Mouse (Mus musculus) stomach, postnatal 0 days (tissue): ENCODE measurements around the gene Sbpl. TPM values are rescaled to one million over a fixed set of nuclear protein-coding genes. Genes with fewer than 3 reads are reported as not detected.
A peak's percentile ranks its signal among the peaks of the same experiment; 100 is the strongest.

Experiments used
- ATAC-seq: fragments of 200-750 bp; cut with Nextera tagmentation; 2 replicates; pipeline ENCODE4 v1.8.0; 2017; ENCODE audit not compliant: low FRiP score, low TSS enrichment
- DNase-seq: peaks from one replicate; pipeline ENCODE4 v3.0.0-alpha.2; 2016; ENCODE audit warnings: low spot score
- H3K27ac ChIP-seq: fragments of 300-500 bp; sonication (generic); replicated peaks from 2 replicates; pipeline ENCODE4 v1.5.1; 2014; ENCODE audit warnings: mild to moderate bottlenecking, control low read depth
- H3K27me3 ChIP-seq: fragments of 300-500 bp; sonication (generic); 2 replicates; pipeline ENCODE4 v1.6.1; 2014; ENCODE audit warnings: low read length; ENCODE audit not compliant: control insufficient read depth, insufficient read depth
- H3K36me3 ChIP-seq: fragments of 300-500 bp; sonication (generic); 2 replicates; pipeline ENCODE4 v1.6.1; 2014; ENCODE audit warnings: low read length, mixed read lengths; ENCODE audit not compliant: control insufficient read depth, insufficient read depth
- H3K4me1 ChIP-seq: fragments of 300-500 bp; sonication (generic); replicated peaks from 2 replicates; pipeline ENCODE4 v1.6.1; 2014; ENCODE audit warnings: antibody characterized with exemption; ENCODE audit not compliant: control insufficient read depth, insufficient read depth
- H3K4me2 ChIP-seq: fragments of 300-500 bp; sonication (generic); replicated peaks from 2 replicates; pipeline ENCODE4 v1.6.1; 2014; ENCODE audit warnings: low read depth, mild to moderate bottlenecking, control low read depth, moderate library complexity
- H3K4me3 ChIP-seq: fragments of 300-500 bp; sonication (generic); 2 replicates; pipeline ENCODE4 v1.5.1; 2014; ENCODE audit warnings: low read depth, low read length, control low read depth
- H3K9ac ChIP-seq: fragments of 300-500 bp; sonication (generic); 2 replicates; pipeline ENCODE4 v1.6.1; 2014; ENCODE audit warnings: mild to moderate bottlenecking, low read length, control low read depth, mixed read lengths
- H3K9me3 ChIP-seq: fragments of 300-500 bp; sonication (generic); 2 replicates; pipeline ENCODE4 v1.6.1; 2016; ENCODE audit warnings: low read length; ENCODE audit not compliant: control insufficient read depth
- CTCF ChIP-seq: IDR thresholded peaks from 2 replicates; pipeline ENCODE4 v1.5.1; 2016; ENCODE audit warnings: antibody characterized with exemption, low read depth, mild to moderate bottlenecking, moderate library complexity
- EP300 ChIP-seq: optimal IDR thresholded peaks from 2 replicates; pipeline ENCODE3; 2016; ENCODE audit warnings: antibody characterized with exemption
- WGBS: fragments of 180-500 bp; shearing (Covaris S2); extraction: QIAGEN DNeasy Blood & Tissue Kit; methylation state at CpG from one replicate; pipeline ENCODE4 v1.1.7; 2014; 5-methylcytosine and 5-hydroxymethylcytosine counted together
- polyA plus RNA-seq: library from polyadenylated mRNA; unstranded; fragments of >200 nt; fragmentation: Nextera tagmentation; extraction: Ambion mirVana; gene quantifications from 2 replicates; pipeline ENCODE4 v1.2.1, GENCODE M21; 2015

The Sbpl gene
- polyA plus RNA-seq, 1 experiment from 2014 or later, result not detected

- TF ChIP-seq EP300, result no peak
- no peak for TF ChIP-seq CTCF
- Histone ChIP-seq H3K27ac (peak within 1 kb of the TSS; percentile 24; the same call in 1 of the 2 replicates), H3K4me3 (no peak within 1 kb of the TSS), H3K9ac (no peak within 1 kb of the TSS), H3K9me3 (no peaks in the 10 kb centered on the region), H3K36me3 (no peaks in the 10 kb centered on the region), H3K4me1 (no peaks in the 10 kb centered on the region), H3K27me3 (no peaks in the 10 kb centered on the region), H3K4me2 (no peak within 1 kb of the TSS)
- ATAC-seq (peak; percentile 57), DNase-seq (no peak)
- WGBS, result 52% methylated on average over 10 of the region's 10 CpGs
These were observed 25.3 kb upstream of the Sbpl start, which contains the start of gene Prss30 for GRCm38 (mm10) chr17:23980297-23980909. TSS of gene Prss30 (minus strand) at chr17:23980566.

DNA sequence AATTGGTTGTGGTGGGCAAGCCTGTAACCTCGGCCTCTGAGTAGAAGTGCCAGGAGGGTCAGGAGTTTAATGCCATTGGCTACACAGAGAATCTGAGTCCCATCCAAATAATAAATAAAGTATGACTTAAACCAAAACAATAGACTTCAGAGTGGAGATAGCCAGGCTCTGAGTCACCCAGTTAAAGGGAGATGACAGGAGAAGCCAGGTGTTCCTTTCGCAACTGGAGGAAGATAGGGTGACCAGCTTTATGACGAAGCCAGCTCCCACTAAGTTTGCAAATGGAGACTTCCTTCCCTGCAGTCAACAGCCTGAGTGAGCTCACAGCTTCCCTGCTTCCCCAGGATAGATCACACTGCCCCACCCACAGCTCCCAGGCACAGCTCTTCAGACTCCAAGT is 24.4 kb upstream of the Sbpl start:
- ATAC-seq, result peak; percentile 85
- DNase-seq, result no peak

DNA sequence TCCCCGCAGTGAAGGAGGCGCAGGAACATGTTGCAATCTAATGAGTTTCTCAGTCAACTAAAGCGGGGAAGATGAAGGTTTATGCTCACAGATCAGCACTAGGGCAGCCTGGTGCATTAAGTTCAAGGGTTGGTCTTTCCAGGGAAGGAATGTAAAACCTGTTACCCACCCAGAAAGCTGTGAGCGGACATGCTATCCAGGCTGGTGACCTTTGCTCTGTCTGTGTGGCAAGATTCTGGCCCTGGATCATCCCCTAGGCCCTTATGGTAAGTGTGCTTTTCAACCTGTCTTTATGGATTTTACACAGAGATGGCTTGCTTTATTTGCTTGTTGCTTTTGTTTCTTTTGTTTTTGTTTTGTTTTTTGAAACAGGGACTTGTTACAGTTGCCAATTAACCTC is 21.6 kb upstream of the Sbpl start:
- Histone ChIP-seq H3K4me3 (no peak overlapping the region), H3K36me3 (no peaks in the 10 kb centered on the region), H3K9me3 (no peaks in the 10 kb centered on the region), H3K4me1 (no peaks in the 10 kb centered on the region), H3K27ac (no peak overlapping the region), H3K9ac (no peak overlapping the region), H3K27me3 (no peaks in the 10 kb centered on the region), H3K4me2 (no peak overlapping the region)
- ATAC-seq, result no peak
- 82% methylated on average over 4 of the region's 4 CpGs for WGBS
- DNase-seq, result no peak
- TF ChIP-seq CTCF (no peak), EP300 (no peak)

More for the DNA sequence above, 24.4 kb upstream of the Sbpl start:
- H3K4me1 ChIP-seq, result no peaks in the 10 kb centered on the region
- H3K9me3 ChIP-seq, result no peaks in the 10 kb centered on the region
- no peak overlapping the region for H3K4me2 ChIP-seq
- no peak overlapping the region for H3K4me3 ChIP-seq
- H3K9ac ChIP-seq, result no peak overlapping the region
- TF ChIP-seq CTCF (no peak), EP300 (no peak)
- H3K27ac ChIP-seq, result peak overlapping the region; percentile 24; the same call in 1 of the 2 replicates
- no peaks in the 10 kb centered on the region for H3K27me3 ChIP-seq
- 31% methylated on average over 3 of the region's 3 CpGs for WGBS
- no peaks in the 10 kb centered on the region for H3K36me3 ChIP-seq

- no peaks in the 10 kb centered on the region for H3K27me3 ChIP-seq
- H3K4me1 ChIP-seq, result no peaks in the 10 kb centered on the region
- no peak for DNase-seq
- WGBS, result 80% methylated on average over 9 of the region's 9 CpGs
- no peaks in the 10 kb centered on the region for H3K36me3 ChIP-seq
- H3K27ac ChIP-seq, result no peak overlapping the region
- no peaks in the 10 kb centered on the region for H3K9me3 ChIP-seq
- no peak overlapping the region for H3K4me2 ChIP-seq
- no peak for TF ChIP-seq EP300
- no peak for TF ChIP-seq CTCF
- no peak for ATAC-seq
- H3K9ac ChIP-seq, result no peak overlapping the region
- no peak overlapping the region for H3K4me3 ChIP-seq
These were observed 16.2 kb upstream of the Sbpl start for GRCm38 (mm10) chr17:23971315-23971714.

GRCm38 (mm10) chr17:23969231-23969630 is 14.2 kb upstream of the Sbpl start:
- H3K36me3 ChIP-seq, result no peaks in the 10 kb centered on the region
- 0% methylated on average over 1 of the region's 1 CpGs for WGBS
- no peaks in the 10 kb centered on the region for H3K9me3 ChIP-seq
- no peak overlapping the region for H3K27ac ChIP-seq
- TF ChIP-seq EP300 (no peak), CTCF (peak; percentile 87)
- no peak overlapping the region for H3K4me2 ChIP-seq
- H3K4me1 ChIP-seq, result no peaks in the 10 kb centered on the region
- no peaks in the 10 kb centered on the region for H3K27me3 ChIP-seq
- H3K4me3 ChIP-seq, result no peak overlapping the region
- no peak overlapping the region for H3K9ac ChIP-seq
- ATAC-seq, result no peak
- peak; percentile 80 for DNase-seq

GRCm38 (mm10) chr17:23968780-23969179 is 13.7 kb upstream of the Sbpl start:
- Histone ChIP-seq H3K36me3 (no peaks in the 10 kb centered on the region), H3K27ac (no peak overlapping the region), H3K4me3 (no peak overlapping the region), H3K4me2 (no peak overlapping the region), H3K27me3 (no peaks in the 10 kb centered on the region), H3K9ac (no peak overlapping the region), H3K9me3 (no peaks in the 10 kb centered on the region), H3K4me1 (no peaks in the 10 kb centered on the region)
- ATAC-seq, result no peak
- WGBS, result 47% methylated on average over 2 of the region's 2 CpGs
- no peak for TF ChIP-seq EP300
- peak; percentile 45 for TF ChIP-seq CTCF
- DNase-seq, result no peak
